Mouse (Mus musculus): ENCODE data around the gene Gja1.
"Not testable (repeated sequence)": the region's sequence is repeated elsewhere in the genome, so short reads cannot be mapped to it uniquely, and the experiment has no call there.

Gene Gja1

DNA sequence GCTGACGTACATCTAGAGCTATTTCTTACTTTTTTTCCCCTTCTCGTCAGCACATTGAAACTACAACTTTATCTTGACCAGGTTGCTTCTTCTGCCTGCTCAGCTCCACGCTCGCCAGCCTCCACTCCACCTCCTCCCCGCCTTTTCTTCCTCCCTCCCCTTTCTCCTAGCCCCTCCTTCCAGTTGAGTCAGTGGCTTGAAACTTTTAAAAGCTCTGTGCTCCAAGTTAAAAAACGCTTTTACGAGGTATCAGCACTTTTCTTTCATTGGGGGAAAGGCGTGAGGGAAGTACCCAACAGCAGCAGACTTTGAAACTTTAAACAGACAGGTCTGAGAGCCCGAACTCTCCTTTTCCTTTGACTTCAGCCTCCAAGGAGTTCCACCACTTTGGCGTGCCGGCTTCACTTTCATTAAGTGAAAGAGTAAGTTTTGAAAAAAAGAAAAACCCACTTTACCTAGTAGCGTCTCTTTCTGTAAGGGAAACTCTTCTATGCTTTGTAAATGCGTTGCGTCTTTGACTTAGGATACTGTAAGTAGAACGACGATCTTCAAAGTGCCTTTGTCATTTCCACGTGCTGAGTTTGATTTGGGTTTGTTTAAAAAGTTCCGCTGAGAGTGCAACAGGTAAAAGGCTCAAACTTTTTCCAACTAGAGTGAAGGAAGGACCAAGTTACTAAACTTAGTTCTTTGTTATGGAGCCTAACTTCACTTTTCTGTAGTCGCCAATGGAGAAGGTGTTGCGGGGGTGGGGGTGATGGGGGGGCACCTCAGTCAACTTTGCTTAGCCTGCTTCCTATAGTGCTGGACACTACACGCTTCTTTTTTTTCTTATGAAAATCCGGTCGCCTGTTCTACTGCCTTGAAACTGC, at the start of gene Gja1:
Gene Gja1, plus strand, starts transcription at position 234 of the 869 bp plus-strand sequence.
- DNase-seq (ENCODE audit: low spot score in 2 of 2), result peak; percentile 47 to 64

DNA sequence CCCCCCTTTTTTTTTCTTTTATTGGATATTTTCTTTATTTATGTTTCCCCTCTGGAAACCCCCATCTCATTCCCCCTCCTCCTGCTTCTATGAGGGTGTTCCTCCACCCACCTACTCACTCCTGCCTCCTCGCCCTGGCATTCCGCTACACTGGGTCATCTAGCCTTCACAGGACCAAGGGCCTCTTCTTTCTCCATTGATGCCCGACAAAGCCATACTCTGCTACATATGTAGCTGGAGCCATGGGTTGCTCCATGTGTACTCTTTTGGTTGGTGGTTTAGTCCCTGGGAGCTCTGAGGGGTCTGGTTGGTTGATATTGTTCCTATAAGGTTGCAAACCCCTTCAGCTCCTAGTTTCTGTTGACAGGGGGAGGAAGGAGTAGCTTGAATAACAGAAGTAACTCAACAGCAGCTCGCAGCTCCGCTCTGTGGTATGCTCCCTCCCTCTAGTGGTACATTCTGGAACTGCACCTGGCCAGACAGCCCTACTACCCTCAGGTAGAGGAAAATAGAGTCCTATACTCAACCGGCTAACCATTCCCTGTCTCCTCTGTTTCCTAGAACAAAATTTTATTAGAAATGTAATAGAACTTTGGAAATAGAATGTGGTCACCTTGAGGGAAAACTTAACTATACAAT, 38.2 kb upstream of the Gja1 start:
- DNase-seq (ENCODE audit: low spot score in 2 of 2), result peak; percentile 60 to 74

DNA sequence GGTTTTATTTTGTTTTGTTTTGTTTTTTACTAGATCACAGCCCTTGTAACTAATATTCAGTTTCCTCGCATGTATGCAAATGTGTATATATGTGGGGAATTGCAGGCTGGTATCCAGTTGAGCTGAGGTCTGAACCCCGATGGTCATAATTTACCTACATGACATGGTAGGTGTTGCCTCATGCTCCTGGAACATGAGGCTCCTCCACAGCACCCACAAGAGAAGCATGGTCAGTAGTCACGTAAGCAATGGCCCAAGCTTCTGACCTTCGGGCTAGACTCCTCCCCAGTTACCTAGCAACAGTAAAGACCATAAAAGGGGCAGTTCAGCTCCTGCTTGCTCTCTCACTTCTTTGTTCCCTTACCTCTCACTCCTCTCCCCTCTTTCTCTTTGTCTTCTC, 16.7 kb upstream of the Gja1 start:
- no peak for DNase-seq (ENCODE audit: low spot score in 2 of 2)

DNA sequence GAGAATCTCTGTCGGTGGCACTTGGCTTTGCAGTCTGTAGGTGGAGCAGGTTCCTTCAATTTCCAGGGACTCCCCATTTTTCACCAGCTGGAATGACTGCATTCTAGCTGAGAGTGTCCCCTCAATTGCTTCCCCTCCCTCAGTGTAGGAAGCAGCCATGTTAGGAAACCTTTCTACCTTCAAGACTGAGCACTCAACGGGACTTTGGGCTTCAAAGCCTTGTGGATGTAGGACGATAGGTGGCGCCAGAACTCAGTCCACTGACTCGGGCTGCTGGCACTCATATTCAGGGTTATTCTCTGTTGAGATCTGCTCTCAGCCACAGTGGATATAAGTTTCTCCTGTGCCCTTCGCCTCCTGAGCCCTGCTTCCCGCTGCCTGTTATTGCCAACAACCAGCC, 8.1 kb upstream of the Gja1 start:
- peak; percentile 29 to 45 for DNase-seq (ENCODE audit: low spot score in 2 of 2)

DNA sequence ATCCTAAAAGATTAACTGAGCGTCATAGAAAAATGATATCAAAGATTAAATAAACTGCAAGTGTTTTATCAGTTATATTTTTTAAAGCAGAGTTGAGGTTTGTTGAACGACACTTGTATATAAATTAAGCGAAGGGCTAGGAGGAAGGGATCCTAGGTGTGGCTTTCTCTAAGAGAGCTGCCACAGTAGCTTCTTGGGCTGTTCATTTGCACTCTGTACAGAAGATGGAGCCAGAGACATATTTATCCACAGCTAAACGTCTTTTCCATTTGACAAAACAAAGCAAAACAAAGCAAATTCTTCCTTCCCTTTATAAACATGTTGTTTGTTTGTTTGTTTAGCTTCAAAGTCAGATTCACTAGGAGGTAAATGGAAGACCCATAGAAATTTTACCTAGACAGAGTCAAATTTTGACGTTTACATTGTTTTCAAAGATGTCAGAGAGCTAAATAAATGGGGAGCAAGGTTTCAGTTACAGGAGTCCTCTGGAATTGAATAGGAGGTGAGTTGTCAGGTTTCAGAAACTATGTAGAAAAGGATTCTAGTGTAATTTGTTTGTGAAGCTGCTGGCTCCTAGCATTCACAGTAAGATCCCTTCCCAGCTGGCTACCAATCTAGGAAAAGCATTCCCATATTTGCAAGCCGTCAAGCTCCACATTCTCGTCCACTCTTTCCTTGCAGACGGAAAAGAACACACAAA, 4.0 kb upstream of the Gja1 start:
- no peak for DNase-seq (ENCODE audit: low spot score in 2 of 2)

DNA sequence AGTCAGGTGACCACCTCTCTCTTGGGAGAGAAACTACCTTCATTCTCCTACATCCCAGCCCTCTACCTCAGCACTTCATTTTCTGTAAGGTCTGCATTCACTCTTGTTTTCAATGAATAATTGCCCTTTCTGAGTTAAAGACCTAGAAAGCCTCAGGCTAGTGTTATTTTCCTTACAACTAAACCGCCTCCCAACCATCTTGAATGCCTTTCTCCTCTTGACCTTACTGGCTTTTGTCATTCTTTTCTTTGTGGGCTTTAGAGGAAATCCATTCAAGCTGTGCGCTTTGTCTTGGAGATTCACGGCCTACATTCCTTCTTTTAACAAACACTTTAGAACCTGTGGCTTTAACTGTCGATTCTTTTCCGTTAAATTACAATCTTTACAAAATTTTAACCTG, 3.0 kb upstream of the Gja1 start:
- no peak for DNase-seq (ENCODE audit: low spot score in 2 of 2)

DNA sequence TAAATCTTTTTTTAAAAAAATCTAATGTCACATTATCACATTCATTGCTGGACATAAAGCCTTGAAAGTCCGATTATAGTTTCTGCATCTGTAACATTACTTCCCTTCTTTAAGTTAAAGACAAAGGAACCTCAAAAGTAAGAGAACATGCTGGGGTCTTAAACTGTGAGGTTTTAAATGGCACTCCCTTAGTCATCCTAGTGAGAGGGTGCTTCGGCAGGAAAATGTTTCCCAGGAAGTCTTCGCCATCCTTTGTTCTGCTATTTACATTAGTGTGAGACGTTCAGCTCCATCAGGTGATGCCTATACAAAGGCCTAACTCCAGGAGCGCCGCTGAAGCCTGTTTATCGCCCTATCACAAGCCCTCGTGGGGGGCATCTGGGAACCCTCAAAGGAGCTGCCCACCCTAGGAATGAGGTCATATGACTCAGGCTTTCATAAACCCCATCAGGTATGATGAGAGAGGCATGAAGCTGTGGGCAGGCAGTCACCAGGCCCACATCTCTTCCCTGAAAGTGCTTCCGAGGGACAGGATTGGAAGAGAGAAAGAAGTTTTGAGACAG, 1.1 kb upstream of the Gja1 start:
- DNase-seq (ENCODE audit: low spot score in 2 of 2), result no peak

DNA sequence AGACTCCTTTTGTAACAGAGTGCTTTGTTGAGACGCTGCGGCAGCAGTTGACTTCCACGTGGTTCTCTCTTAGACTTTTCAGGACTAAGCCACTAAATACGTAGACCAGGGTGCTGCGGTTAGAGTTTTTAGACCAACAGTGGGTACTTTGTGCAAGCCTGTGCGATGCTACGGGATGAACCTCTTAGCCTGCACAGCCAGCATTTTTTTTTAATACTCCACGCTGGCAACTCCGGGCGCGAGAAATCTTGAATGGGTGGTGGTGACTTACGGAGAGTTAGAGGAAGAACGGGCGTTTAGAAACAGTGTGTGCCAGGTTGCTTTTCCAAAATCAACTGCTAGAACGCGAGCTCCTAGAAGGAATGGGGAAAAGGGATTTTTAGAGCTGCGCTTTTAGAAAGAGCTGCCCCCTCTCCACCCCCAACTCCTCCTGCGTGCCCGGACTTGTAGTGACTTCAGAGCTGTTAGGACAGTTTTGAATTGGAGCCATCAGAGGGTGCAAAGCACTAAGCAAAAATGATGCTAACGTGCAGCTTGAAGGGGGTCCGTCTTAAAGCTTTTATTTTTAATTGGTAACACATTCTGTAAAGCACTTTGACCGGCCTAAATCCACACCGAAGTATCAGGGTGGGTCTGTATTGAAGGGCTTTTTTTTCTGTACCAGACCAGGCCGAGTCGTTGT, 977 bp downstream of the Gja1 start:
- DNase-seq (ENCODE audit: low spot score in 2 of 2), result peak in 1 of 2 experiments; percentile 39

DNA sequence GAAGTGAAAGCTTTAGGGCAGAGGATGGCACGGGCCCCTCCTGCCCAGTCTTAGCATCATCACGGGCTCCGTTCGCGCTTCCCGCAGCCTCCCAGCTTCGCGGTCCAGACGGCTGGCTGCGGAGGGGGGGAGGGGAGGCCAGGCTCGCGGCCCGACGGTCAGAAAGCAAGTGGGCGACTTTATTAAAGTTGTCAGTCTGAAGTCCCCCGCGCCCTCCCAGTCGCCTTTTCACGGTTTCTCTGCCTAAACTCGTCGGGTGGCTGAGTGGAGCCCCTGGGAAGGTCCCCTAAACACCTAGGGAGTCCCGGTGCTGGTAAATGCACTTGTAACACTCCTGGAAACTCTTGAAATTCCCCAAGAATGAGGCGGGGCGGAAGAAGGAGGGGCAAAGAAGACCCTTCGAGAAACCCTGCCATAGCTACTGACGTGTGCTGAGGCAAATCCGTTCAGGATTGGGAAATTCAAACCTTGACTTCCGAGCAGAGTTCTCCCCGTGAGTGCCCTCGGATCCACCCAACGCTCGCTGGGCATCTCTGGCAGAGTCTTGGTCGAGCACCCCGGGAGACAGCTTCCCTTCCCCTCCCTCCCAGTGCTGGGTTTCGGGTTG, 1.6 kb downstream of the Gja1 start:
- DNase-seq (ENCODE audit: low spot score in 2 of 2), result no peak

DNA sequence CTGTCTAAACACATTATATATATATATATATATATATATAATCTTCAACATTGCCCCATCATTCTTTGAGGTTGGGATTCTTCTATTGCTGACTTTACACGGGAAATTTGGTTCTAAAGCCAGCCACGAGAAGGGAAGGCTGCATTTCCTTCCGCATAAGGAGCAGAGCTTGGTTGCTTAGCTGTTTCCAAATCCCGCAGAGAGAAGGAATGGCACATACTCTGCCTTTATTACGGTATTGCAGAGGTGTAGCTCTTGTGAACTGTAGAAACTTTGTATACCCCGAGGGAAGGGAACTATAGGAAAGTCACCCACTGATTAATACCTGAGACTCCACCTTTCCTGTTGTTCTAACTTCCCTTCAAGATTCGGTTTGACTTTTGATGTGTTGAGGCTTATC, 2.6 kb downstream of the Gja1 start:
- DNase-seq (ENCODE audit: low spot score in 2 of 2), result no peak

DNA sequence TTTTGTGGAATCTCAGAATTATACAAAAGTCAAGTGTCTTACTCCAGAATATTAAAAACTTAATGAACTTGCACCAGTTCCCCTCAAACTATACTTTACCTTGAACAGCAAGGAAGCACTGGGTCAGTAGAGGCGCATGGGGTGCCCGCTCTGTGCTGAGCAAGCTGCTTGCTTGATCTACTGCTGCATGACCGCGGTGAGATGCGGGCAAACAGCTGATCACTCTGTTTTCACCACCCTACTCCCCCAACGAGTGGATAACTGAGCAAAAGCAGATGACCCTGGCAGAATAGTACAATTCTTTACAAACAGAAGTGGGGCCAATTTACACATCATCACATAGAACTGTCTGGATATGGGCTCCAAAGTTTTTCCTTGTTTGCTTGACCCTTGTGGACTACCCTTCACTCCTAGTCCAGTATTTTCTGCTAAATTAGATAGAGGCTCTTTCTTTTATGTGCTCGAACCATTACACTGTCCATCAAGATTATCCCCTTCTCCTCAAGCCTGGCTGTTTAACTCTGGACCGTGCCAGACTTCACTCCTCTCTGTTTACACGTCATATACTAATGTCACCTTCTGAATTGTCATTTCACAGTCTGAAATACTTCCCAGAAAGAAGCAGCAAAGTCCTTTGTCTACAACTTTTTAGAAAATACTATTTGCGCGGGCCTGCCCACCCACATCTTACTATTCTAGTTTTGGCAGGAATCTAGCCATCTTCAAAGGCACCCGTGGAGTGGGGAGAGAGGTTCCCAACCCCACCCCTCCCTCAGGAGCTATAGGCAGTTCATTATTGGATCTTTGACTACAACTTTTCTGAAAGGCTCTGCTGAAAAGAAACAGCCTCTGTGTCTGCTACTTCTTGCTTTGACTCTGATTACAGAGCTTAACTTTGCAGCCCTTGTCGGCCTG, 8.3 kb downstream of the Gja1 start:
- no peak for DNase-seq (ENCODE audit: low spot score in 2 of 2)

DNA sequence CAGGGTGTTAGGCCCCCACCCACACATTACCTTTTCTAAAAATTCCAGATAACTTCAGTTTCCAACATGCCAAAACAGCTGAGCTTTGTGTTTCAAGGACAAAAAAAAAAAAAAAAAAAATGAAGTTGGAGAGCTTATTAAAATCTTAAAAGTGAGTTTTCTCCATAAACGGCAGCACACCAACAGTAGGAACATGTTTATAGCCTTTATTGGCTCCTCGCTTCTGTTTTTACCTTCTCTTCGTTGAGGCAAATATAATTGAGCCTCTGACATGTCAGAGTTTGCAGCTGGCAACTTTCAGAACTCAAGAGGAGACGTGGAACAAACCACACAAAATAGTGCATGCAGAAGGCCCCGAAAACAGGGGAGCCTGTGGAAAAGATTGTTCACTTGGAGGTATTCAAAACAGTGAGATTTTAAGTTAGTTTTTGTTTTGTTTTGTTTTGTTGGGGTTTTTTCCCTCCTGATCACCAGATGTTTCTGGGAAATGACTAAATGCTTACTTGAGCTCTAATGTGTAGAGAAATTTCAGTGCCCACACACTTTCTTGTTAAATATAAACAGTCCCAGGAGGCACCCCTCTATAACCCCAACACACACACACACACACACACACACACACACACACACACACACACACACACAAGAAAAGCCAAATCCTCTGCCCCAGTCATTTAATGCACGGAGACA, 16.1 kb downstream of the Gja1 start:
- DNase-seq (ENCODE audit: low spot score in 2 of 2), result no peak

DNA sequence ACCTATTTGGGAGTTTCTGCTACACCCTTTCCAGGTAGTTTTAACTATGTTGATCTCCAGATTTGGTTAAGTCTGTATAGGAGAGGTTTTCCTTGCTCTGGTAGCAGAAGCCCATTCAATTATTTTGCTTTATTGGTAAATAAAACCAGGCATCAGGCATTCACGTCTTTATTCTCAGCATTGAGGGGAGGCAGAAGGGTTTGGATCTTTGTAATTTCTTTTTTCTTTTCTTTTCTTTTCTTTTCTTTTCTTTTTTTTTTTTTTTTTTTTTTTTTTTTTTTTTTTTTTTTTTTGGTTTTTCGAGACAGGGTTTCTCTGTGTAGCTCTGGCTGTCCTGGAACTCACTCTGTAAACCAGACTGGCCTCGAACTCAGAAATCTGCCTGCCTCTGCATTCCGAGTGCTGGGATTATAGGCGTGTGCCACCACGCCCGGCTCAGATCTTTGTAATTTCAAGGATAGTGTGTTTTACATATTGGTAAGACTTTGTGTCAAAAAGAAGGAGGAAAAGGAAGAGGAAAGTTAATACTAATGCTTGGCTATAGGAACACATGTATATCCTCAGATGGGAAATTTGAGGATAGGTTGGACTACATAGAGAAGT, 16.8 kb downstream of the Gja1 start:
- not testable (repeated sequence) for DNase-seq (ENCODE audit: low spot score in 2 of 2)

DNA sequence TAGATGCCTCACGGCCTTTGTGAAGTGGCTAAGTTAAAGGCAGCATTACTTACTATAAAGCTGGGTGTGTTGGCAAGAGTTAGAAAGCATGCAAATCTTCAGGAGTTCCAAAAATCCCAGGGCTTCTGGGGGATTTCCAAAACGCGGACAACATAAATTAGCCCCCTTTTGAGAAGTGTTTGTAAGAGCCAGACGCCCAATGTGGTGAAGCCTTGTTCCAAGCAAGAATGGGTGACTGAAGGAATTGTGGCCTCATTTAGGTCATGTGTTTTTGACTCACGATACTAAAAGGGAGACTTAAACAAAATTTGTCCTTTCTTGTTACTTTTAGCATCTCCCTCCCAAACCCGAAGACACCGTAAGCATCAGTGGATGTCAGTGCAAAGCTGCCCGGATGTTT, 20.7 kb downstream of the Gja1 start:
- DNase-seq (ENCODE audit: low spot score in 2 of 2), result no peak

DNA sequence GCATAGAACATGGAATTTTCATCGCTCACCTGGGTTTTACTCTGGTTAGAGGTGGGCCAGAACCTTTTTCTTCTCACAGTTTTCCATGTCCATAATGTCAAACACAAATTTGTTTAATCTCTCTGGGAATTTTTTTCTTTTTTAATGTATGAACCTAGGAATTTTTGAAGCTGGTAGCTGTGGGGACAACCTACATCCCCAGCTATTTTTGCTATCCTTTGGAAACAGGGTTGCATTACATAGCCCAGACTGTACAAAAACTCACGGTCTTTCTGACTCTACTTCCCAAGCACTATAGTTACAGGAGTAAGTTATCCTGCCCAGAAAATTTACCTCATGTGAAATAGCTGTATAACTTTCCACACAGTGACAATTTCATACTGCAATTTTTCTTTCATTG, 21.2 kb downstream of the Gja1 start:
- no peak for DNase-seq (ENCODE audit: low spot score in 2 of 2)

DNA sequence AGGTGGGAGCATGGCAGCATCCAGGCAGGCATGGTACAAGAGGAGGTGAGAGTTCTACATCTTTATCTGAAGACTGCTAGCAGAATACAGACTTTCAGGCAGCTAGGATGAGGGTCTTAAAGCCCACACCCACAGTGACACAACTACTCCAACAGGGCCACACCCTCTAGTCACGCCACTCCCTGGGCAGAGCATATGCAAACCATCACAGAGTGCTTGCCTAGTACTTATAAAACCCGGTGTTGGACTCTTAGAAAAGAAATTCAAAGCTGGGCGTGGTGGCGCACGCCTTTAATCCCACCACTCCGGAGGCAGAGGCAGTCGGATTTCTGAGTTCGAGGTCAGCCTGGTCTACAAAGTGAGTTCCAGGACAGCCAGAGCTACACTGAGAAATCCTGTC, 24.3 kb downstream of the Gja1 start:
- not testable (repeated sequence) for DNase-seq (ENCODE audit: low spot score in 2 of 2)

DNA sequence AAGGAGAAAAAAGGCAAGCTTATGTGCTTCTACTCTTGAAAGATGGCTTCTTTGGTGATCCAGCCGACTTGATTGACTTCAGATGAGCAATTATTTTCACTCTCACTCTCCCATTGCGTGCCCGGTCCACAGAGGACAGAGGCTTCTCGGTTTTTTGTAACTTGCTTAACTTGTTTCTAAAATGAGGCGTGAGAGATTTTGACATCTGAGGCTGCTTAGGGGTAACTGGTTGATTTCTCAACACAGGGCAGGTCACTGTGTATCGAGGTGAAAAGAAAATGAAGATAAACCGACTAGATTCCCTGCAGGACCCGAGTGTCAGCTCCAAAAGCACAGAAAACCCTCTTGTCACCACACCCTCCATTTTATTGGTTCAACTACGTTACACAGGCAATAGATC, 28.8 kb downstream of the Gja1 start:
- no peak for DNase-seq (ENCODE audit: low spot score in 2 of 2)

DNA sequence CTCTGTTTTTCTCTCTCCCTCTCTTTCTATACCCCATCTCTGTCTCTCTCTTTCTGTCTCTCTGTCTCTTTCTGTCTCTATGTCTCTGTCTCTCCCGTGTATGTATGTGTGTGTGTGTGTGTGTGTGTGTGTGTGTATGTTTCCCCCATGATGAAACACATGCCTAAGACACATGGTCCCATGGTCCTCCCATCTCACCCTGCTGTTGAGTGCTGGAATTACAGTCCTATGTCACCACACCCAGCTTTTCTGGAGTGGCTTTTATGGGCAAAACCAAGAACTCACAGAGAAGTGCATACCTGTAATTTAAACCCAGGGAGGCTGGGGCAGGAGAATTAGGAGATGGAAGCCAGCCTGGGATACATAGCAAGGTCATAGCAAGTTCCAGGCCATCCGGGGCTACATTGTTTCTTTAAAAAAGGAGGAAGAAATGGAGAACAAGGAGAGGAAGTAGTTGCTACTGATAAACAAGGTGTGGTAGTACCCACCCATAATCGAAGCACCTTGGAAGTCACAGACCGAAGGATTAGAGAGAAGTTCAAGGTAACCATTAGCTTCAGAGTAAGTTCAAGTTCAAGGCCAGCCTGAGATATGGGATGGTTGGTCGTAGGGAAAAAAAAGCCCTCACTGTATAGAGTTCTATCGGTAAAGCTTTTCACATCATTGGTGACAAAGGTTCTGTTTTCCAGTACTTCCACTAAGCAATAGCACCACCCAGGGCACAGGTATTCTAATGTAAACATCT, 29.4 kb downstream of the Gja1 start:
- DNase-seq (ENCODE audit: low spot score in 2 of 2), result no peak
